Mouse (Mus musculus): Measurements from ENCODE around the gene Mb21d2. TPM values are rescaled to one million over a fixed set of nuclear protein-coding genes. Genes with fewer than 3 reads are reported as not detected.

Gene Mb21d2
- total and polyA plus RNA-seq, 3 experiments = not detected

DNA sequence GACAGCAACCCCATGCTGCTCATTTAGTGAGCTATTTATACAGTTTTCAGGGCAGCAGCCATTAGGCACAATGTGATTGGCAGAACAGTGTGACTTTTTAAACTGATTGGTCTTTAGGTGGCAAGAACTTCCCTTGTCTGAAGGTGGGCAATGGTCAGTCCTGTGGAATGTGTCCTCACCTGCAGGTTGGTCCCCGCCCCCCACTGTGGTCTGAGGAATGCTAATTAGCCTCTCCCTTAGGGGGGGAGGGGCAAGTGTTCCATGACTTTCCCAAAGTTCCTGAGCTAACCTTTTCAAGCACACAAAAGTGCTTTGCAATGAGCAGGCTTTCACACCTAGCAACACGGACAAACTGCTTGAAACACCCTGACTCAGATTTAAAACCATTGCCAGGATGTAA lies 13.8 kb upstream of the Mb21d2 start:
- TF ChIP-seq CHD2 (IDR thresholded peaks at IDR 0.05; ENCODE audit: low read length) = no peak
- TF ChIP-seq TCF12 (IDR thresholded peaks at IDR 0.05; ENCODE audit: low read depth, low read length) = no peak
- TF ChIP-seq EP300 (IDR thresholded peaks at IDR 0.05; ENCODE audit: low read depth in 1 of 2, low read length in 2 of 2) = no peak
- TF ChIP-seq NRF1 (IDR thresholded peaks at IDR 0.05; ENCODE audit: insufficient read depth, low read depth, low read length, poor library complexity, severe bottlenecking) = no peak
- H3K9me3 ChIP-seq (replicated peaks; ENCODE audit: insufficient read depth, low read length) = no peaks in the 10 kb centered on the region
- no peaks in the 10 kb centered on the region for H3K79me2 ChIP-seq (ENCODE audit: control insufficient read depth, insufficient read depth, low read length, poor library complexity)
- H3K27ac ChIP-seq (ENCODE audit: control insufficient read depth, low read depth, low read length) = no peak overlapping the region
- H3K4me3 ChIP-seq (ENCODE audit: control insufficient read depth in 1 of 2, insufficient read depth in 1 of 2, low read depth in 2 of 2, low read length in 2 of 2) = no peak overlapping the region
- H3K36me3 ChIP-seq (ENCODE audit: control insufficient read depth in 1 of 2, insufficient read depth in 2 of 2, low read length in 2 of 2) = no peaks in the 10 kb centered on the region
- no peak for DNase-seq (ENCODE audit: low read depth, low spot score)
- no peaks in the 10 kb centered on the region for H3K27me3 ChIP-seq (ENCODE audit: control insufficient read depth in 1 of 2, insufficient read depth in 2 of 2, low read length in 2 of 2)
- H3K9ac ChIP-seq (ENCODE audit: control insufficient read depth, low read depth, low read length, poor library complexity, severe bottlenecking) = no peak overlapping the region
- H3K4me1 ChIP-seq (ENCODE audit: control insufficient read depth in 1 of 2, insufficient read depth in 2 of 2, low read length in 2 of 2) = no peaks in the 10 kb centered on the region

DNA sequence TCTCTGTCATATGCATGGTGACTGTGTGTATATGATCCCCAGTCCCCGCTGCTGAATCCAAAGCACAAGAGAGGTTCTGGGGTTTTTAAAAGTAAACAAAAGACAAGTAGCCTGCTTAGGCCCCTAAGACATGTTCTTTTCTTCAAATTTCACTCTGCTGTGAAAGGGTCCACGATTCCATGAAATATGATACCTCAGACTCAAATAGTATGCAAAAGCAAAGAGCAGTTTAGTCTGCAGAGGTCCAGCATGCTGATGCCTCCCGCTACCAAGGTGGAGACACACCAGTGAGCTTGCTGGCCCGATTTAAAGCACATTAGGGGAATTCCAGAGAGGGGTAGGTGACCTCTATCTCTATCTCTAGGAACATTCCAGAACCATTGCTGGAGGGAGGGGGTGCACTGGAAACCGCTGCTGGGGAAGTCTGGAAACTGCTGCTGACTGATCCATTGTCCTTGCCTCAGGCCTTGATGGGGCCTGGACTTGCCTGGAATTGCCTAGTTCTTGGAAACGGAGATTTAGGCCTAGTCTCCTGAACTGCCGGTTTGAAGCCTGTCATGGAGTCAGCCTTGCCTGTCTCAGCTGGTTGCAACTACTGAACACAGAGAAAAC lies 6.8 kb upstream of the Mb21d2 start:
- no peak overlapping the region for H3K4me3 ChIP-seq (ENCODE audit: control insufficient read depth in 1 of 2, insufficient read depth in 1 of 2, low read depth in 2 of 2, low read length in 2 of 2)
- no peaks in the 10 kb centered on the region for H3K4me1 ChIP-seq (ENCODE audit: control insufficient read depth in 1 of 2, insufficient read depth in 2 of 2, low read length in 2 of 2)
- H3K79me2 ChIP-seq (ENCODE audit: control insufficient read depth, insufficient read depth, low read length, poor library complexity) = no peaks in the 10 kb centered on the region
- no peak overlapping the region for H3K9ac ChIP-seq (ENCODE audit: control insufficient read depth, low read depth, low read length, poor library complexity, severe bottlenecking)
- no peaks in the 10 kb centered on the region for H3K36me3 ChIP-seq (ENCODE audit: control insufficient read depth in 1 of 2, insufficient read depth in 2 of 2, low read length in 2 of 2)
- no peak for TF ChIP-seq CHD2 (IDR thresholded peaks at IDR 0.05; ENCODE audit: low read length)
- no peak for TF ChIP-seq MEF2A (IDR thresholded peaks at IDR 0.05; ENCODE audit: extremely low read depth, insufficient replicate concordance, low read depth, low read length, poor library complexity, severe bottlenecking)
- no peak for TF ChIP-seq NELFE (IDR thresholded peaks at IDR 0.05; ENCODE audit: low read depth, low read length)
- no peak for TF ChIP-seq E2F4 (IDR thresholded peaks at IDR 0.05; ENCODE audit: borderline replicate concordance, low read depth, low read length)
- TF ChIP-seq NRF1 (IDR thresholded peaks at IDR 0.05; ENCODE audit: insufficient read depth, low read depth, low read length, poor library complexity, severe bottlenecking) = no peak
- no peak for TF ChIP-seq POLR2A (IDR thresholded peaks at IDR 0.05; ENCODE audit: control insufficient read depth in 1 of 2, insufficient read depth in 1 of 2, low read depth in 1 of 2, low read length in 2 of 2, poor library complexity in 1 of 2)
- no peak for TF ChIP-seq SMC3 (IDR thresholded peaks at IDR 0.05; ENCODE audit: low read depth, low read length)
- TF ChIP-seq POLR2AphosphoS5 (IDR thresholded peaks at IDR 0.05; ENCODE audit: borderline replicate concordance, low read depth, low read length) = no peak
- TF ChIP-seq GABPA (IDR thresholded peaks at IDR 0.05; ENCODE audit: low read depth, low read length) = no peak
- no peak for TF ChIP-seq EP300 (IDR thresholded peaks at IDR 0.05; ENCODE audit: low read depth in 1 of 2, low read length in 2 of 2)
- TF ChIP-seq MAX (IDR thresholded peaks at IDR 0.05; ENCODE audit: low read length) = no peak
- no peak for TF ChIP-seq RCOR1 (IDR thresholded peaks at IDR 0.05; ENCODE audit: low read depth, low read length)
- TF ChIP-seq TBP (IDR thresholded peaks at IDR 0.05; ENCODE audit: low read depth, low read length) = no peak
- no peak for TF ChIP-seq ETS1 (IDR thresholded peaks at IDR 0.05; ENCODE audit: low read depth, low read length)
- no peak for TF ChIP-seq UBTF (IDR thresholded peaks at IDR 0.05; ENCODE audit: borderline replicate concordance, insufficient read depth, low read depth, low read length)
- TF ChIP-seq HCFC1 (IDR thresholded peaks at IDR 0.05; ENCODE audit: low read depth, low read length) = no peak
- no peak for TF ChIP-seq ZKSCAN1 (IDR thresholded peaks at IDR 0.05; ENCODE audit: low read depth, low read length)
- DNase-seq (ENCODE audit: low read depth, low spot score) = no peak
- H3K27me3 ChIP-seq (ENCODE audit: control insufficient read depth in 1 of 2, insufficient read depth in 2 of 2, low read length in 2 of 2) = no peaks in the 10 kb centered on the region
- H3K9me3 ChIP-seq (replicated peaks; ENCODE audit: insufficient read depth, low read length) = no peaks in the 10 kb centered on the region
- no peak overlapping the region for H3K27ac ChIP-seq (ENCODE audit: control insufficient read depth, low read depth, low read length)
